Mouse (Mus musculus) hindbrain, embryonic 10.5 days (tissue): ENCODE data around the gene Stx1a. TPM values are rescaled to one million over a fixed set of nuclear protein-coding genes. Genes with fewer than 3 reads are reported as not detected.
A peak's percentile ranks its signal among the peaks of the same experiment; 100 is the strongest.

Experiments used
- DNase-seq: peaks from one replicate; pipeline ENCODE4 v3.0.0-alpha.2; 2017; ENCODE audit warnings: low spot score
- H3K27ac ChIP-seq: fragments of 300-500 bp; sonication (generic); 2 replicates; pipeline ENCODE4 v1.5.1; 2016; ENCODE audit warnings: mild to moderate bottlenecking, moderate library complexity
- H3K27me3 ChIP-seq: fragments of 300-500 bp; sonication (generic); 2 replicates; pipeline ENCODE4 v1.6.1; 2016; ENCODE audit warnings: mild to moderate bottlenecking; ENCODE audit not compliant: poor library complexity, insufficient read depth, severe bottlenecking
- H3K36me3 ChIP-seq: fragments of 300-500 bp; sonication (generic); 2 replicates; pipeline ENCODE4 v1.6.1; 2016; ENCODE audit warnings: mild to moderate bottlenecking, moderate library complexity
- H3K4me1 ChIP-seq: fragments of 300-500 bp; sonication (generic); replicated peaks from 2 replicates; pipeline ENCODE4 v1.6.1; 2016; ENCODE audit warnings: mild to moderate bottlenecking
- H3K4me3 ChIP-seq: fragments of 300-500 bp; sonication (generic); 2 replicates; pipeline ENCODE4 v1.5.1; 2016; ENCODE audit warnings: mild to moderate bottlenecking, moderate library complexity
- H3K9me3 ChIP-seq: fragments of 300-500 bp; sonication (generic); 2 replicates; pipeline ENCODE4 v1.6.1; 2016; ENCODE audit warnings: mild to moderate bottlenecking, moderate library complexity
- whole genome bisulfite sequencing: fragments of 180-500 bp; shearing (Covaris S2); methylation state at CpG from one replicate; pipeline ENCODE4 v1.1.7; 2016; 5-methylcytosine and 5-hydroxymethylcytosine counted together
- polyA plus RNA-seq: library from polyadenylated mRNA; unstranded; fragments of >200 nt; fragmentation: Nextera tagmentation; extraction: Ambion mirVana; gene quantifications from 2 replicates; pipeline ENCODE4 v1.2.1, GENCODE M21; 2016

Stx1a gene
- polyA plus RNA-seq, 1 experiment from 2014 or later, result 20.5 TPM

- Histone ChIP-seq H3K36me3 (no peaks in the 10 kb centered on the region), H3K4me3 (peak overlapping the region; percentile 70)
Measured at GRCm38 (mm10) chr5:135010841-135011743, 12.2 kb upstream of the Stx1a start.

GRCm38 (mm10) chr5:135011809-135012613 is 11.3 kb upstream of the Stx1a start:
- Histone ChIP-seq H3K27ac (peak overlapping the region; percentile 62), H3K4me1 (peaks cover 62% of the 10 kb centered on the region), H3K27me3 (peaks cover 21% of the 10 kb centered on the region), H3K9me3 (no peaks in the 10 kb centered on the region), H3K36me3 (no peaks in the 10 kb centered on the region), H3K4me3 (peak overlapping the region; percentile 41)
- peak; percentile 41 for DNase-seq
- WGBS, result 21% methylated on average over 26 of the region's 26 CpGs

More at GRCm38 (mm10) chr5:135010841-135011743, 12.2 kb upstream of the Stx1a start:
- DNase-seq, result no peak
- Histone ChIP-seq H3K4me1 (peaks cover 61% of the 10 kb centered on the region), H3K27ac (peak overlapping the region; percentile 94), H3K9me3 (no peaks in the 10 kb centered on the region), H3K27me3 (peaks cover 21% of the 10 kb centered on the region)
- WGBS, result 89% methylated on average over 25 of the region's 25 CpGs

GRCm38 (mm10) chr5:135012671-135013441 is 10.4 kb upstream of the Stx1a start:
- Histone ChIP-seq H3K4me1 (peaks cover 58% of the 10 kb centered on the region), H3K4me3 (peak overlapping the region; percentile 41), H3K9me3 (no peaks in the 10 kb centered on the region), H3K36me3 (no peaks in the 10 kb centered on the region), H3K27ac (peak overlapping the region; percentile 62; the same call in 1 of the 2 replicates), H3K27me3 (peaks cover 16% of the 10 kb centered on the region)
- peak; percentile 84 for DNase-seq
- WGBS, result 3% methylated on average over 16 of the region's 16 CpGs

GRCm38 (mm10) chr5:135015497-135015896 is 7.8 kb upstream of the Stx1a start:
- peak; percentile 80 for DNase-seq

GRCm38 (mm10) chr5:135016224-135016759 is 7.0 kb upstream of the Stx1a start:
- WGBS, result 56% methylated on average over 4 of the region's 4 CpGs

More at GRCm38 (mm10) chr5:135015497-135015896, 7.8 kb upstream of the Stx1a start:
- H3K4me3 ChIP-seq, result no peak overlapping the region
- H3K4me1 ChIP-seq, result peaks cover 38% of the 10 kb centered on the region
- H3K9me3 ChIP-seq, result no peaks in the 10 kb centered on the region
- no peaks in the 10 kb centered on the region for H3K36me3 ChIP-seq
- WGBS, result 15% methylated on average over 7 of the region's 7 CpGs
- no peak overlapping the region for H3K27ac ChIP-seq
- peaks cover 15% of the 10 kb centered on the region for H3K27me3 ChIP-seq

GRCm38 (mm10) chr5:135021814-135022213 is 1.5 kb upstream of the Stx1a start:
- Histone ChIP-seq H3K27me3 (peaks cover 17% of the 10 kb centered on the region; the same call in 1 of the 2 replicates), H3K27ac (no peak overlapping the region), H3K36me3 (no peaks in the 10 kb centered on the region), H3K4me3 (no peak overlapping the region), H3K9me3 (no peaks in the 10 kb centered on the region), H3K4me1 (peaks cover 37% of the 10 kb centered on the region)
- DNase-seq, result no peak
- 81% methylated on average over 6 of the region's 6 CpGs for WGBS

More at GRCm38 (mm10) chr5:135016224-135016759, 7.0 kb upstream of the Stx1a start:
- no peak overlapping the region for H3K4me3 ChIP-seq
- no peak overlapping the region for H3K27ac ChIP-seq
- H3K36me3 ChIP-seq, result no peaks in the 10 kb centered on the region
- H3K9me3 ChIP-seq, result no peaks in the 10 kb centered on the region
- peaks cover 30% of the 10 kb centered on the region for H3K4me1 ChIP-seq
- peaks cover 14% of the 10 kb centered on the region for H3K27me3 ChIP-seq
- DNase-seq, result no peak

GRCm38 (mm10) chr5:135024665-135025224 is 1.5 kb downstream of the Stx1a start:
- peaks cover 17% of the 10 kb centered on the region; the same call in 1 of the 2 replicates for H3K27me3 ChIP-seq
- H3K36me3 ChIP-seq, result no peaks in the 10 kb centered on the region
- H3K9me3 ChIP-seq, result no peaks in the 10 kb centered on the region
- H3K4me3 ChIP-seq, result peak overlapping the region; percentile 88
- 80% methylated on average over 11 of the region's 11 CpGs for WGBS
- H3K4me1 ChIP-seq, result peaks cover 53% of the 10 kb centered on the region
- DNase-seq, result no peak
- no peak overlapping the region for H3K27ac ChIP-seq

GRCm38 (mm10) chr5:135025899-135026298 is 2.6 kb downstream of the Stx1a start:
- H3K36me3 ChIP-seq, result no peaks in the 10 kb centered on the region
- no peak overlapping the region for H3K27ac ChIP-seq
- peak overlapping the region; percentile 24; the same call in 1 of the 2 replicates for H3K4me3 ChIP-seq
- H3K9me3 ChIP-seq, result no peaks in the 10 kb centered on the region
- peaks cover 55% of the 10 kb centered on the region for H3K4me1 ChIP-seq
- peaks cover 17% of the 10 kb centered on the region; the same call in 1 of the 2 replicates for H3K27me3 ChIP-seq
- DNase-seq, result no peak
- WGBS, result 22% methylated on average over 7 of the region's 7 CpGs

GRCm38 (mm10) chr5:135029007-135029854 is 5.9 kb downstream of the Stx1a start:
- 0 out of 2 replicates have a peak, but pooled peaks cover under 1% of the 10 kb centered on the region for H3K36me3 ChIP-seq
- no peak overlapping the region for H3K4me3 ChIP-seq
- DNase-seq, result no peak
- peaks cover 38% of the 10 kb centered on the region for H3K4me1 ChIP-seq
- peaks cover 6% of the 10 kb centered on the region; the same call in 1 of the 2 replicates for H3K9me3 ChIP-seq
- 0 out of 2 replicates have a peak overlapping the region, but pooled peaks have one; percentile 31 for H3K27ac ChIP-seq
- peaks cover 13% of the 10 kb centered on the region; the same call in 1 of the 2 replicates for H3K27me3 ChIP-seq
- WGBS, result 48% methylated on average over 18 of the region's 18 CpGs

- peaks cover 16% of the 10 kb centered on the region for H3K4me1 ChIP-seq
- no peak overlapping the region for H3K27ac ChIP-seq
- H3K36me3 ChIP-seq, result peaks cover 12% of the 10 kb centered on the region
- no peaks in the 10 kb centered on the region for H3K27me3 ChIP-seq
- no peak overlapping the region for H3K4me3 ChIP-seq
- H3K9me3 ChIP-seq, result peaks cover 12% of the 10 kb centered on the region; the same call in 1 of the 2 replicates
- WGBS, result 96% methylated on average over 5 of the region's 5 CpGs
- DNase-seq, result no peak
Measured at GRCm38 (mm10) chr5:135032581-135032980, 9.3 kb downstream of the Stx1a start.

- no peak for DNase-seq
- peaks cover 29% of the 10 kb centered on the region for H3K36me3 ChIP-seq
- H3K27me3 ChIP-seq, result no peaks in the 10 kb centered on the region
- H3K9me3 ChIP-seq, result peaks cover 12% of the 10 kb centered on the region; the same call in 1 of the 2 replicates
- H3K4me3 ChIP-seq, result no peak overlapping the region
- WGBS, result 98% methylated on average over 2 of the region's 2 CpGs
- H3K27ac ChIP-seq, result no peak overlapping the region
- H3K4me1 ChIP-seq, result peaks cover 9% of the 10 kb centered on the region
Measured at GRCm38 (mm10) chr5:135034593-135034992, 11.3 kb downstream of the Stx1a start.
